Mouse (Mus musculus): ENCODE measurements around the gene Pygb. TPM values are rescaled to one million over a fixed set of nuclear protein-coding genes. Genes with fewer than 3 reads are reported as not detected.

Pygb gene
- polyA plus RNA-seq, 1 experiment from 2014 or later = 102 TPM

Other genes starting within 250 kb of the Pygb start
- gene Cst7, start 216.3 kb upstream of the Pygb start, polyA plus RNA-seq (2015; fragmentation: Nextera tagmentation; extraction: Ambion mirVana) = 3.6 and 4.3 TPM in 2 replicates
- 33.1 and 36.8 TPM in 2 replicates for gene Apmap, start 178.2 kb upstream of the Pygb start, polyA plus RNA-seq (2015; fragmentation: Nextera tagmentation; extraction: Ambion mirVana)
- gene Acss1, start 118.2 kb upstream of the Pygb start, polyA plus RNA-seq (2015; fragmentation: Nextera tagmentation; extraction: Ambion mirVana) = 6.1 and 7.3 TPM in 2 replicates
- not detected in 2 replicates for gene Vsx1, start 97.4 kb upstream of the Pygb start, polyA plus RNA-seq (2015; fragmentation: Nextera tagmentation; extraction: Ambion mirVana)
- 26.2 and 26.6 TPM in 2 replicates for gene Entpd6, start 37.7 kb upstream of the Pygb start, polyA plus RNA-seq (2015; fragmentation: Nextera tagmentation; extraction: Ambion mirVana)
- gene Abhd12, start 118.0 kb downstream of the Pygb start, polyA plus RNA-seq (2015; fragmentation: Nextera tagmentation; extraction: Ambion mirVana) = 75.3 and 78.8 TPM in 2 replicates
- gene Gins1, start 118.7 kb downstream of the Pygb start, polyA plus RNA-seq (2015; fragmentation: Nextera tagmentation; extraction: Ambion mirVana) = 28.9 and 29.1 TPM in 2 replicates